Mouse (Mus musculus): ENCODE data around the gene Lingo4. TPM values are rescaled to one million over a fixed set of nuclear protein-coding genes. Genes with fewer than 3 reads are reported as not detected.

Gene Lingo4
- polyA plus RNA-seq, 1 experiment from 2014 or later: 0.81 TPM

DNA sequence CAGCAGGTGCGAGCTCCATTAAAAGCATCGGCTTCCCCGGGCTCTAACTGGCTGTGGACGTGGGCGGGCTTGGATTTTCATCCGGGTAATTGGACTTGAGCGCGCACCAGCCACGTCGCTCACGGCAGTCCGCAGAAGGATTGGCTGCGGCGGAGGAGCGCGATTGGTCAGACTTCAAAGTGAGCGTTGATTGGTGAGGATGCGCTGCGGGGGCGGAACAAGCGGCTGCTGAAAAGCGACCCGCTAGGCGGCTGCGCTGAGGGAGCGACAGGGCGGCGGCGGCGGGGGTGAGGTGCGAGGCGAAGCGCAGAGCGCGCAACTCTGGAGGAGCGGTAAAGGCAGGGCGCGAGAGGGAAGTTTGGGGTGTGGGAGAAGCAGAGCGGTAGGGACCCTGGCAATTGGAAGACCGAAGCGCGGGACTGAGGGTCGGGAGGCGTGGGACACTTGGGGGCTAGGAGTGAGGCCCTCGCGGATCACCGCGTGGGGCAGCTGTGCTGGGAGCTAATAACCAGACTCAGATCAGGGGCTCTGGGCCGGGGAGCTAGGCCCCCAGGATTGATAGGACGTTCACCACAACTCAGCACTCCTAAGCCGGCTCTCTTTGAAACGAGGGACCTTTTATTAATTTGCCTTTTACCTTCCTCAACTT lies 14.8 kb downstream of the Lingo4 start, which contains the start of gene Tdrkh:
TSS of gene Tdrkh (plus strand) at position 243 of the 649 bp plus-strand sequence.
- Histone ChIP-seq H3K9me3 (no peaks in the 10 kb centered on the region), H3K9ac (peak within 1 kb of the TSS; percentile 78), H3K27me3 (no peaks in the 10 kb centered on the region), H3K36me3 (no peaks in the 10 kb centered on the region), H3K4me3 (peak within 1 kb of the TSS; percentile 59), H3K4me2 (peak within 1 kb of the TSS; percentile 89), H3K4me1 (replicated peaks) (peaks cover 17% of the 10 kb centered on the region), H3K27ac (peak within 1 kb of the TSS; percentile 88)
- ATAC-seq (ENCODE audit: low FRiP score): peak; percentile 99
- 5% methylated on average over 52 of the region's 52 CpGs for WGBS

DNA sequence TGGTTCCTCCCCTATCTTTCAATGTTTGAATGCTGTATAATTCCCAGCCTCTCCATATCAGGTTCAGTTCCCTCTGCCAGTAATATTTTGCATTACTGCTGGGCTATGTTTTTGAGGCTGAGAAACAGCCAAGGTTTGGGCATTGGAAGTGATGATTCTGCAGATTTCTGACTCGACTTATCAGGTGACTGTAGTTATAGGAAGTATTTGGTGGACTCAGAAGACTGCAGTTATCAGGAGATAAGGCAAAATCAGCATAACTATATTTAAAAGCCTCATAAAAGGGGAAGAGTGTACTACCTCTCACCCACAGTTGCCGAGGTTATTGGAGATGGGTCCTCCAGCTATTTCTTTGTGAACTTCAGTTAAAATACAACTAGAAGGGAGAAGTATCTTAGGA lies 32.7 kb downstream of the Lingo4 start:
- no peaks in the 10 kb centered on the region for H3K27me3 ChIP-seq
- H3K36me3 ChIP-seq: peaks cover 58% of the 10 kb centered on the region
- no peak overlapping the region for H3K27ac ChIP-seq
- no peaks in the 10 kb centered on the region for H3K9me3 ChIP-seq
- ATAC-seq (ENCODE audit: low FRiP score): no peak
- H3K4me1 ChIP-seq (replicated peaks): no peaks in the 10 kb centered on the region
- WGBS: 82% methylated on average over 2 of the region's 2 CpGs
- H3K4me3 ChIP-seq: no peak overlapping the region
- no peak overlapping the region for H3K4me2 ChIP-seq
- H3K9ac ChIP-seq: no peak overlapping the region

DNA sequence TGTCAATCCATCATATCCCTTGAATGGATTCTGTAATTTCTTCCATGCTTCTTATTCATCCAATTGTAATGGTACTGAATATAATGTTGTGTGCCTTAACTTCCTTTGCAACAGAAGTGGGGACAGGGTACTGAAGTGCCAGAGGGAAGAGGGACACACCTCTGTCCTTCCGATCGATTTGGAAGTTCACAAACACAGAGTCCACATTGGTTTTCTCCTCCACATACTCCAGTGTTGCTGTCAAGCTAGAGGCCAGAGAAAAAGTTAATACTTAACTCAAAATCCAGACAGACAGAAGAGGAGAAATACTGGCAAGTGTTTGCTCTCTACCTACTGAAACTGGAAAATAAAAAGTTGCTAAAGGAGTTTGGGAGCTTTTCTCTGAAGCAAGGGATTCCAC lies 36.0 kb downstream of the Lingo4 start:
- Histone ChIP-seq H3K36me3 (peaks cover 30% of the 10 kb centered on the region), H3K4me2 (no peak overlapping the region), H3K9ac (no peak overlapping the region), H3K9me3 (no peaks in the 10 kb centered on the region), H3K4me3 (no peak overlapping the region), H3K4me1 (replicated peaks) (no peaks in the 10 kb centered on the region), H3K27me3 (no peaks in the 10 kb centered on the region), H3K27ac (no peak overlapping the region)
- no peak for ATAC-seq (ENCODE audit: low FRiP score)
- 91% methylated on average over 2 of the region's 2 CpGs for WGBS

DNA sequence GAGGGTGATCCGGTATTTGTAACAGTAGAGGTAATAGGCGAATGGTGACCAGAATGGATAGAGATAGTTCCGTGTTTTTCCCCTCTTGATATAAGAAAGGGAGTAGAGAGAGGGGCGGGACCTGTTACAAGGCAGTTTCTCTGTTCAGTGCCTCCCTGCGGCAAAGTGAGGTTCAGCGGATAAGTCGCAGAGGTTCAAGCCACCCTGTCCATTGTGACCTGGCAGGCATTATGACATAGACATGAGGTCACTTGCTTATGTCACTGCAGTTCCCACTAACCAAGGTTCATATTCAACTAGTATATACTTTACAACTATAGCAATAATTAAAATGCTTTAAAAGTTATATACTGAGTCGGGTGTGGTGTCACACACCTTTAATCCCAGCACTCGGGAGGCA lies 38.1 kb downstream of the Lingo4 start:
- Histone ChIP-seq H3K9me3 (no peaks in the 10 kb centered on the region), H3K27ac (no peak overlapping the region), H3K27me3 (0 out of 2 replicates have a peak, but pooled peaks cover 6% of the 10 kb centered on the region), H3K36me3 (0 out of 2 replicates have a peak, but pooled peaks cover 12% of the 10 kb centered on the region), H3K4me3 (no peak overlapping the region), H3K4me2 (no peak overlapping the region), H3K4me1 (replicated peaks) (no peaks in the 10 kb centered on the region), H3K9ac (no peak overlapping the region)
- WGBS: 89% methylated on average over 9 of the region's 9 CpGs
- no peak for ATAC-seq (ENCODE audit: low FRiP score)

DNA sequence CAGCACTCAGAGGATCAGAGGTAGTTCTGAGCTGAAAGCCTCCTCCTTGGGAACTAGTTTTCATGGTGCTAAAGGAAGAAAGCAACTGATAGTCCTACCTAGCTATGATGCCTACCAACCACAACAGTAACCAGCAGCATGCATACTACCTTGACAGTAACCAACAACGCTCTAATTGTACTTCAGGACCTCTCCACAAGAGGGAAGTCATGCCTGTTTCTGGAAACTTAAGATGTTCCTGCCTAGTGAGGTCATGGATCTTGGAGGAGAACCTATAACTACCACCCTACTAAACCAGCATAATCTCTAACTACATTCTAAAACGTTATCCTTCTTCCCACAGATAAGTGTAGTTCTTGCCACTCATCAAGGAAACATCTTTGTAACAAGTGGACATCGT lies 42.9 kb downstream of the Lingo4 start:
- H3K4me2 ChIP-seq: no peak overlapping the region
- H3K4me1 ChIP-seq (replicated peaks): peaks cover 13% of the 10 kb centered on the region
- no peak overlapping the region for H3K27ac ChIP-seq
- 39% methylated on average over 3 of the region's 3 CpGs for WGBS
- H3K27me3 ChIP-seq: 0 out of 2 replicates have a peak, but pooled peaks cover 6% of the 10 kb centered on the region
- no peak for ATAC-seq (ENCODE audit: low FRiP score)
- peaks cover 14% of the 10 kb centered on the region for H3K36me3 ChIP-seq
- no peak overlapping the region for H3K4me3 ChIP-seq
- no peaks in the 10 kb centered on the region for H3K9me3 ChIP-seq
- no peak overlapping the region for H3K9ac ChIP-seq

DNA sequence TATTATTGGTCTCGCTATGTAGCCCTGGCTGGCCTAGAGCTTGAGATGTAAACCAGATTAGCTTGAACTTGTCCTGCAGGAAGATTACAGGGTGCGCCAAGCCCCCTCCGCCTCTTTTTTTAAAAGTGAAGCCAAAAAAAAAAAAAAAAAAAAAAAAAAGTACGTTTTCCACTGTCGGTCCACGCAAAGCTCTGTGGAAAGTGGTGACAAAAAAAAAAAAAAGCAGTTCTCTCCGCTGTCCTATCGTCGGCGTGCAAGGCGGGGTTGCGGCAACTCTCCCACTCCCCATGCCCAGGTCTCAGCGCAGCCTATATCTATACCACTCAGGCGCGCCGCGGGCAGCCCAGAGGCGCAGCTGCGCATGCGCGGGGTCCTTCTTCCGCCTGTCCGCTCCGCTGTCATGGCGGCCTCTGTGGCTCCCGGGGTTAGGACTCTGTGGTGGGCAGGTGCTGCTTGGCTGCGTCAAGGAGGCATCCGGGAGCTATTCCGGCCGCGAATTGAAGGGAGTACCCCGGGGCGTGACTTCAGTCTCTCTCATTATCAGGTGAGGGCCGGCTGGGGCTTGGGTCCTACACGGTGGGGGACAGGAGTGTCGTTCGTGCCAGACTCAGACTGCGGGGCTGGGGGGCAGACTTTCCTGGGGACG lies 44.8 kb downstream of the Lingo4 start, which contains the start of gene Mrpl9:
TSS of gene Mrpl9 (plus strand) at position 368 of the 646 bp plus-strand sequence.
- H3K4me3 ChIP-seq: peak within 1 kb of the TSS; percentile 96
- H3K4me1 ChIP-seq (replicated peaks): peaks cover 13% of the 10 kb centered on the region
- H3K9me3 ChIP-seq: no peaks in the 10 kb centered on the region
- peak; percentile 98 for ATAC-seq (ENCODE audit: low FRiP score)
- H3K27me3 ChIP-seq: 0 out of 2 replicates have a peak, but pooled peaks cover 6% of the 10 kb centered on the region
- peak within 1 kb of the TSS; percentile 97 for H3K9ac ChIP-seq
- H3K4me2 ChIP-seq: peak within 1 kb of the TSS; percentile 97
- under 1% methylated on average over 39 of the region's 39 CpGs for WGBS
- H3K27ac ChIP-seq: peak within 1 kb of the TSS; percentile 78
- peaks cover 33% of the 10 kb centered on the region for H3K36me3 ChIP-seq

DNA sequence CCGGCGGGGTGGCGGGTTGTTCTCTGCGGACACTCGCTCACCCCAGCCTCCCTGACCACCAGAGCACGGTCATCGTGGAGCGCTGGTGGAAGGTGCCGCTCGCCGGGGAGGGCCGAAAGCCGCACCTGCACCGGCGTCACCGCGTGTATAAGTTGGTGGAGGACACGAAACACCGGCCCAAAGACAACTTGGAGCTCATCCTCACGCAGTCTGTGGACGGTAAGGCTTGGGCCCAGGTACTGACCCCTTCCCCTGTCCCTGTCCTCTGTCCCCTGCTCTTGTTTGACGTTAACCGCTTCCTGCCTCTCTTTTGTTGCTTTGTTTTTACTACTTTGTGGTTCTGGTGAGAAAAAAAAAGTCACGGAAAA lies 45.3 kb downstream of the Lingo4 start, which contains the start of gene Oaz3:
TSS of gene Oaz3 (minus strand) at position 319 of the 368 bp plus-strand sequence.
- H3K9me3 ChIP-seq: no peaks in the 10 kb centered on the region
- 0 out of 2 replicates have a peak, but pooled peaks cover 6% of the 10 kb centered on the region for H3K27me3 ChIP-seq
- H3K36me3 ChIP-seq: peaks cover 38% of the 10 kb centered on the region
- H3K27ac ChIP-seq: peak within 1 kb of the TSS; percentile 78
- WGBS: under 1% methylated on average over 24 of the region's 24 CpGs
- ATAC-seq (ENCODE audit: low FRiP score): peak; percentile 49; the same call in 1 of the 2 replicates
- H3K4me2 ChIP-seq: peak within 1 kb of the TSS; percentile 97
- H3K4me1 ChIP-seq (replicated peaks): peaks cover 13% of the 10 kb centered on the region
- H3K9ac ChIP-seq: peak within 1 kb of the TSS; percentile 97
- peak within 1 kb of the TSS; percentile 96 for H3K4me3 ChIP-seq

DNA sequence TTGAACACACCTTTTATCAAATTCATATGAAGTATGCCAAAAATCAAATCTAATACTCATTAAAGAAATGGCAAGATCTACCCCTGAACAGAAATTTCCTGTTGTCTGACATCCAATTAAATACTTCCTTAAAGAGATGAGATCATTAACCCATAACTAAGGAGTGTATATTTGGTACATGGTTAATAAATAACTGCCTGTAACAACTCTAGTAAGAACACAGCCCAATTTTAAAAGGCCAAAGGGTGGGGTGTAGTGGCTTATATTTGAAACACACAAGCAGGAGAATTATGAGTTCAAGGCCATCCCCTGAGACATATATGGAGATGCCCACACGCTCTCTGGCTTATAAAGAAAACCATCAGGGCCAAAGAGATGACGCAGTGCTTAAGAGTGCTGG lies 51.1 kb downstream of the Lingo4 start:
- no peak for ATAC-seq (ENCODE audit: low FRiP score)
- Histone ChIP-seq H3K4me2 (no peak overlapping the region), H3K4me3 (no peak overlapping the region), H3K4me1 (replicated peaks) (peaks cover 5% of the 10 kb centered on the region), H3K9ac (no peak overlapping the region), H3K9me3 (no peaks in the 10 kb centered on the region), H3K36me3 (peaks cover 57% of the 10 kb centered on the region), H3K27ac (no peak overlapping the region), H3K27me3 (no peaks in the 10 kb centered on the region)
- WGBS: 91% methylated on average over 2 of the region's 2 CpGs

Other genes with a start within 250 kb of the Lingo4 start
- not detected in 2 replicates for gene Gm10696, start 220.3 kb upstream of the Lingo4 start, polyA plus RNA-seq (2015; fragmentation: Nextera tagmentation; extraction: Ambion mirVana)
- not detected in 2 replicates for gene Gm5286, start 201.8 kb upstream of the Lingo4 start, polyA plus RNA-seq (2015; fragmentation: Nextera tagmentation; extraction: Ambion mirVana)
- gene Gm4778, start 134.5 kb upstream of the Lingo4 start, polyA plus RNA-seq (2015; fragmentation: Nextera tagmentation; extraction: Ambion mirVana): not detected in 2 replicates
- 41.0 and 41.5 TPM in 2 replicates for gene Them4, start 88.4 kb upstream of the Lingo4 start, polyA plus RNA-seq (2015; fragmentation: Nextera tagmentation; extraction: Ambion mirVana)
- gene Them5, start 56.4 kb upstream of the Lingo4 start, polyA plus RNA-seq (2015; fragmentation: Nextera tagmentation; extraction: Ambion mirVana): 0.13 TPM in 1 of 2 replicates, not detected in the other
- gene C2cd4d, start 36.1 kb upstream of the Lingo4 start, polyA plus RNA-seq (2015; fragmentation: Nextera tagmentation; extraction: Ambion mirVana): 1.7 and 1.8 TPM in 2 replicates
- gene Rorc, start 25.7 kb upstream of the Lingo4 start, polyA plus RNA-seq (2015; fragmentation: Nextera tagmentation; extraction: Ambion mirVana): 0.42 and 0.50 TPM in 2 replicates
- gene Tdrkh, start 14.8 kb downstream of the Lingo4 start, polyA plus RNA-seq (2015; fragmentation: Nextera tagmentation; extraction: Ambion mirVana): 58.8 and 59.7 TPM in 2 replicates
- gene Mrpl9, start 44.8 kb downstream of the Lingo4 start, polyA plus RNA-seq (2015; fragmentation: Nextera tagmentation; extraction: Ambion mirVana): 58.8 and 62.2 TPM in 2 replicates
- gene Oaz3, start 45.4 kb downstream of the Lingo4 start, polyA plus RNA-seq (2015; fragmentation: Nextera tagmentation; extraction: Ambion mirVana): 1.0 and 1.5 TPM in 2 replicates
- gene Celf3, start 79.8 kb downstream of the Lingo4 start, polyA plus RNA-seq (2015; fragmentation: Nextera tagmentation; extraction: Ambion mirVana): 294 and 312 TPM in 2 replicates
- 25.0 and 27.1 TPM in 2 replicates for gene Riiad1, start 81.8 kb downstream of the Lingo4 start, polyA plus RNA-seq (2015; fragmentation: Nextera tagmentation; extraction: Ambion mirVana)
- 73.6 and 74.7 TPM in 2 replicates for gene Snx27, start 184.2 kb downstream of the Lingo4 start, polyA plus RNA-seq (2015; fragmentation: Nextera tagmentation; extraction: Ambion mirVana)
- not detected in 2 replicates for gene Gm10972, start 244.6 kb downstream of the Lingo4 start, polyA plus RNA-seq (2015; fragmentation: Nextera tagmentation; extraction: Ambion mirVana)